Mouse (Mus musculus) forebrain, embryonic 12.5 days (tissue): ENCODE data around the gene Glb1l. TPM values are rescaled to one million over a fixed set of nuclear protein-coding genes. Genes with fewer than 3 reads are reported as not detected.

Experiments
- ATAC-seq: fragments of 200-750 bp; cut with Nextera tagmentation; 2 replicates; pipeline ENCODE4 v1.8.0; 2017; ENCODE audit warnings: moderate TSS enrichment; ENCODE audit not compliant: low FRiP score
- H3K27ac ChIP-seq: fragments of 300-500 bp; sonication (generic); 2 replicates; pipeline ENCODE4 v1.5.1; 2016; ENCODE audit warnings: mild to moderate bottlenecking
- H3K27me3 ChIP-seq: fragments of 300-500 bp; sonication (generic); 2 replicates; pipeline ENCODE4 v1.6.1; 2016; ENCODE audit warnings: mild to moderate bottlenecking
- H3K36me3 ChIP-seq: fragments of 300-500 bp; sonication (generic); replicated peaks from 2 replicates; pipeline ENCODE4 v1.6.1; 2016; ENCODE audit warnings: mild to moderate bottlenecking
- H3K4me1 ChIP-seq: fragments of 300-500 bp; sonication (generic); 2 replicates; pipeline ENCODE4 v1.6.1; 2016
- H3K4me2 ChIP-seq: fragments of 300-500 bp; sonication (generic); 2 replicates; pipeline ENCODE4 v1.6.1; 2016; ENCODE audit warnings: mild to moderate bottlenecking, moderate library complexity
- H3K4me3 ChIP-seq: fragments of 300-500 bp; sonication (generic); replicated peaks from 2 replicates; pipeline ENCODE4 v1.5.1; 2016; ENCODE audit warnings: mild to moderate bottlenecking
- H3K9ac ChIP-seq: fragments of 300-500 bp; sonication (generic); 2 replicates; pipeline ENCODE4 v1.6.1; 2016; ENCODE audit warnings: mild to moderate bottlenecking
- H3K9me3 ChIP-seq: fragments of 300-500 bp; sonication (generic); 2 replicates; pipeline ENCODE4 v1.6.1; 2016
- WGBS: fragments of 180-500 bp; shearing (Covaris S2); methylation state at CpG from one replicate; pipeline ENCODE4 v1.1.7; 2016; 5-methylcytosine and 5-hydroxymethylcytosine counted together
- polyA plus RNA-seq: library from polyadenylated mRNA; unstranded; fragments of >200 nt; fragmentation: Nextera tagmentation; extraction: Ambion mirVana; gene quantifications from 2 replicates; pipeline ENCODE4 v1.2.1, GENCODE M21; 2016

Gene Glb1l
- polyA plus RNA-seq, result 22.6 and 22.7 TPM in 2 replicates

GRCm38 (mm10) chr1:75210136-75211087 is at the start of gene Glb1l, which contains the start of gene Stk16:
Gene Glb1l (minus strand): TSS chr1:75210813.
Gene Stk16 (plus strand): TSS chr1:75210838.
- WGBS, result 6% methylated on average over 42 of the region's 42 CpGs
- H3K9me3 ChIP-seq, result no peaks in the 10 kb centered on the region
- H3K9ac ChIP-seq, result peak within 1 kb of the TSS; percentile 81
- H3K4me2 ChIP-seq, result peak within 1 kb of the TSS; percentile 96
- peak; percentile 96 for ATAC-seq
- H3K4me1 ChIP-seq, result peaks cover 39% of the 10 kb centered on the region
- H3K27me3 ChIP-seq, result peaks cover 9% of the 10 kb centered on the region
- no peak within 1 kb of the TSS for H3K27ac ChIP-seq
- peak within 1 kb of the TSS; percentile 74 for H3K4me3 ChIP-seq
- peaks cover 35% of the 10 kb centered on the region for H3K36me3 ChIP-seq

GRCm38 (mm10) chr1:75255516-75256046 is 45.0 kb upstream of the Glb1l start:
- 77% methylated on average over 10 of the region's 10 CpGs for WGBS
- H3K9me3 ChIP-seq, result no peaks in the 10 kb centered on the region
- H3K27me3 ChIP-seq, result peaks cover 22% of the 10 kb centered on the region
- H3K4me2 ChIP-seq, result no peak overlapping the region
- no peak overlapping the region for H3K9ac ChIP-seq
- ATAC-seq, result no peak
- H3K4me1 ChIP-seq, result peaks cover 11% of the 10 kb centered on the region
- H3K27ac ChIP-seq, result no peak overlapping the region
- H3K36me3 ChIP-seq, result no peaks in the 10 kb centered on the region
- H3K4me3 ChIP-seq, result no peak overlapping the region

GRCm38 (mm10) chr1:75254625-75255013 is 44.0 kb upstream of the Glb1l start:
- Histone ChIP-seq H3K4me3 (no peak overlapping the region), H3K4me1 (peaks cover 12% of the 10 kb centered on the region), H3K9ac (no peak overlapping the region), H3K27ac (no peak overlapping the region), H3K9me3 (no peaks in the 10 kb centered on the region), H3K36me3 (no peaks in the 10 kb centered on the region), H3K4me2 (no peak overlapping the region), H3K27me3 (peaks cover 22% of the 10 kb centered on the region)
- WGBS, result 76% methylated on average over 8 of the region's 8 CpGs
- ATAC-seq, result no peak

GRCm38 (mm10) chr1:75253849-75254624 is 43.4 kb upstream of the Glb1l start:
- H3K4me3 ChIP-seq, result no peak overlapping the region
- 63% methylated on average over 16 of the region's 16 CpGs for WGBS
- ATAC-seq, result no peak
- peaks cover 12% of the 10 kb centered on the region for H3K4me1 ChIP-seq
- no peak overlapping the region for H3K27ac ChIP-seq
- H3K36me3 ChIP-seq, result no peaks in the 10 kb centered on the region
- no peaks in the 10 kb centered on the region for H3K9me3 ChIP-seq
- H3K27me3 ChIP-seq, result peaks cover 22% of the 10 kb centered on the region
- no peak overlapping the region for H3K4me2 ChIP-seq
- no peak overlapping the region for H3K9ac ChIP-seq

- no peak overlapping the region for H3K4me3 ChIP-seq
- H3K4me2 ChIP-seq, result no peak overlapping the region
- H3K4me1 ChIP-seq, result peaks cover 15% of the 10 kb centered on the region
- no peak overlapping the region for H3K27ac ChIP-seq
- no peaks in the 10 kb centered on the region for H3K36me3 ChIP-seq
- H3K9ac ChIP-seq, result no peak overlapping the region
- H3K9me3 ChIP-seq, result no peaks in the 10 kb centered on the region
- ATAC-seq, result no peak
- WGBS, result 80% methylated on average over 16 of the region's 16 CpGs
- H3K27me3 ChIP-seq, result peaks cover 17% of the 10 kb centered on the region
These were observed 42.4 kb upstream of the Glb1l start for GRCm38 (mm10) chr1:75253029-75253428.

GRCm38 (mm10) chr1:75252308-75252707 is 41.7 kb upstream of the Glb1l start:
- Histone ChIP-seq H3K27me3 (peaks cover 15% of the 10 kb centered on the region; the same call in 1 of the 2 replicates), H3K4me2 (no peak overlapping the region), H3K36me3 (no peaks in the 10 kb centered on the region), H3K4me3 (no peak overlapping the region), H3K9me3 (no peaks in the 10 kb centered on the region), H3K9ac (no peak overlapping the region), H3K27ac (no peak overlapping the region), H3K4me1 (peaks cover 22% of the 10 kb centered on the region)
- 74% methylated on average over 13 of the region's 13 CpGs for WGBS
- no peak for ATAC-seq

GRCm38 (mm10) chr1:75251112-75251970 is 40.7 kb upstream of the Glb1l start:
- H3K9ac ChIP-seq, result no peak overlapping the region
- H3K4me2 ChIP-seq, result peak overlapping the region; percentile 47
- 3% methylated on average over 21 of the region's 22 CpGs for WGBS
- ATAC-seq, result peak; percentile 54
- H3K4me1 ChIP-seq, result peaks cover 23% of the 10 kb centered on the region
- no peaks in the 10 kb centered on the region for H3K9me3 ChIP-seq
- H3K36me3 ChIP-seq, result no peaks in the 10 kb centered on the region
- peak overlapping the region; percentile 21 for H3K4me3 ChIP-seq
- H3K27me3 ChIP-seq, result peaks cover 13% of the 10 kb centered on the region; the same call in 1 of the 2 replicates
- peak overlapping the region; percentile 31; the same call in 1 of the 2 replicates for H3K27ac ChIP-seq

GRCm38 (mm10) chr1:75250498-75250897 is 39.9 kb upstream of the Glb1l start:
- Histone ChIP-seq H3K4me3 (no peak overlapping the region), H3K36me3 (no peaks in the 10 kb centered on the region), H3K27ac (peak overlapping the region; percentile 36; the same call in 1 of the 2 replicates), H3K9ac (no peak overlapping the region), H3K27me3 (peaks cover 13% of the 10 kb centered on the region; the same call in 1 of the 2 replicates), H3K4me2 (no peak overlapping the region), H3K9me3 (no peaks in the 10 kb centered on the region), H3K4me1 (peaks cover 23% of the 10 kb centered on the region)
- 63% methylated on average over 3 of the region's 3 CpGs for WGBS
- ATAC-seq, result no peak

GRCm38 (mm10) chr1:75248041-75248772 is 37.6 kb upstream of the Glb1l start:
- no peaks in the 10 kb centered on the region for H3K9me3 ChIP-seq
- no peak overlapping the region for H3K27ac ChIP-seq
- no peak for ATAC-seq
- peaks cover 23% of the 10 kb centered on the region for H3K4me1 ChIP-seq
- no peak overlapping the region for H3K4me3 ChIP-seq
- H3K27me3 ChIP-seq, result peaks cover 11% of the 10 kb centered on the region; the same call in 1 of the 2 replicates
- no peak overlapping the region for H3K4me2 ChIP-seq
- peak overlapping the region; percentile 9; the same call in 1 of the 2 replicates for H3K9ac ChIP-seq
- H3K36me3 ChIP-seq, result peaks cover 7% of the 10 kb centered on the region; the same call in 1 of the 2 replicates
- 60% methylated on average over 9 of the region's 9 CpGs for WGBS

- WGBS, result 84% methylated on average over 16 of the region's 16 CpGs
- no peak overlapping the region for H3K9ac ChIP-seq
- no peak overlapping the region for H3K27ac ChIP-seq
- ATAC-seq, result no peak
- no peaks in the 10 kb centered on the region for H3K9me3 ChIP-seq
- H3K27me3 ChIP-seq, result peaks cover 2% of the 10 kb centered on the region; the same call in 1 of the 2 replicates
- peaks cover 10% of the 10 kb centered on the region; the same call in 1 of the 2 replicates for H3K36me3 ChIP-seq
- peaks cover 23% of the 10 kb centered on the region for H3K4me1 ChIP-seq
- H3K4me3 ChIP-seq, result no peak overlapping the region
- H3K4me2 ChIP-seq, result no peak overlapping the region
These were observed 36.7 kb upstream of the Glb1l start for GRCm38 (mm10) chr1:75247071-75247930.
